Mouse (Mus musculus): ENCODE results near the gene Dnmt3c.

Dnmt3c gene

GRCm38 (mm10) chr2:153723098-153723497 lies 26.6 kb downstream of the Dnmt3c start:
- DNase-seq = no peak

- DNase-seq = no peak
Measured at GRCm38 (mm10) chr2:153724424-153724823, 28.0 kb downstream of the Dnmt3c start.

GRCm38 (mm10) chr2:153724871-153725270 lies 28.4 kb downstream of the Dnmt3c start:
- DNase-seq = no peak

GRCm38 (mm10) chr2:153725291-153725690 lies 28.8 kb downstream of the Dnmt3c start:
- DNase-seq = no peak

GRCm38 (mm10) chr2:153734033-153734432 lies 37.6 kb downstream of the Dnmt3c start:
- peak; percentile 28 for DNase-seq

GRCm38 (mm10) chr2:153740500-153741436 lies 44.3 kb downstream of the Dnmt3c start, which contains the start of gene Mapre1:
TSS of gene Mapre1 (plus strand) at chr2:153741274.
- DNase-seq = peak; percentile 99

GRCm38 (mm10) chr2:153741437-153742065 lies 45.1 kb downstream of the Dnmt3c start:
- peak; percentile 90 for DNase-seq

GRCm38 (mm10) chr2:153747994-153748393 lies 51.5 kb downstream of the Dnmt3c start:
- DNase-seq = no peak

- no peak for DNase-seq
Measured at GRCm38 (mm10) chr2:153750363-153750762, 53.9 kb downstream of the Dnmt3c start.

GRCm38 (mm10) chr2:153762121-153762520 lies 65.7 kb downstream of the Dnmt3c start:
- no peak for DNase-seq

- no peak for DNase-seq
Measured at GRCm38 (mm10) chr2:153767484-153767883, 71.0 kb downstream of the Dnmt3c start.

GRCm38 (mm10) chr2:153768881-153769280 lies 72.4 kb downstream of the Dnmt3c start:
- DNase-seq = no peak

GRCm38 (mm10) chr2:153772950-153773349 lies 76.5 kb downstream of the Dnmt3c start:
- DNase-seq = no peak

GRCm38 (mm10) chr2:153775472-153775871 lies 79.0 kb downstream of the Dnmt3c start:
- no peak for DNase-seq

GRCm38 (mm10) chr2:153778638-153779362 lies 82.3 kb downstream of the Dnmt3c start:
- peak; percentile 93 for DNase-seq

All from thymus, postnatal 14 days (tissue).